Mouse (Mus musculus): Measurements from ENCODE around the gene Wwox. TPM values are rescaled to one million over a fixed set of nuclear protein-coding genes. Genes with fewer than 3 reads are reported as not detected.
A peak's percentile ranks its signal among the peaks of the same experiment; 100 is the strongest.

Gene Wwox
- polyA plus RNA-seq, 1 experiment from 2014 or later = 9.0 TPM

DNA sequence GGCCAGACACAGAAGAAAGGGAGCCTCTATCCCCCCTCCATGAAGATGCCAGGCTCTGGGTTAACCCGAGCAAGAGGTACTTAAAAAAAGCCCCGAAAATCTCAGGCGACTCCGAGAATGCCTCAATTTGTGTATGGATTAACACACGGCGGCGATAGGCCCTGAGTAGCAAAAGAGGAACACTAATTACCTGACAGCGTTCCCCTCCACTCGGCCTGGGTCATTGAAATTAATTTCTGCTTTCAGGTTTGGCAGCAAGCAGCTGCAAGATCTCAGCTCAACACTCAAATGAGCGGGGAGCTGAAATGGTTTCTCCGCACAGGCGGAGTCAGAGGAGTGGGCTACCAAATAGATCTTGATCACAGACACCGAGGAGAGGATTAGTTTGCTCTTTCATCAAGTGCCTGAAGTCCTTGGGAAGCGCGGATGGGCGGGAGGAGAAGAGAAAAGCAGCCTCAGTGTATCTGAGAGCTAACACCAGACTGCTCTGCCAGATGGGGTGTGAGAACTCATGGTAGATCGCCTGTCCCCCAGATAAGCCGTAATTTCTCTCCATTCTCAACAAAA is 445.7 kb downstream of the Wwox start:
- H3K27ac ChIP-seq (replicated peaks) = no peak overlapping the region
- no peaks in the 10 kb centered on the region for H3K9me3 ChIP-seq
- H3K27me3 ChIP-seq (replicated peaks) = no peaks in the 10 kb centered on the region
- 0 out of 2 replicates have a peak overlapping the region, but pooled peaks have one; percentile 44 for H3K9ac ChIP-seq
- no peaks in the 10 kb centered on the region for H3K36me3 ChIP-seq
- H3K4me3 ChIP-seq = no peak overlapping the region
- WGBS = 37% methylated on average over 18 of the region's 18 CpGs
- ATAC-seq (ENCODE audit: extremely low read depth, insufficient number of reproducible peaks, low FRiP score, low TSS enrichment) = no peak
- H3K4me2 ChIP-seq = peak overlapping the region; percentile 27
- peaks cover 46% of the 10 kb centered on the region for H3K4me1 ChIP-seq

DNA sequence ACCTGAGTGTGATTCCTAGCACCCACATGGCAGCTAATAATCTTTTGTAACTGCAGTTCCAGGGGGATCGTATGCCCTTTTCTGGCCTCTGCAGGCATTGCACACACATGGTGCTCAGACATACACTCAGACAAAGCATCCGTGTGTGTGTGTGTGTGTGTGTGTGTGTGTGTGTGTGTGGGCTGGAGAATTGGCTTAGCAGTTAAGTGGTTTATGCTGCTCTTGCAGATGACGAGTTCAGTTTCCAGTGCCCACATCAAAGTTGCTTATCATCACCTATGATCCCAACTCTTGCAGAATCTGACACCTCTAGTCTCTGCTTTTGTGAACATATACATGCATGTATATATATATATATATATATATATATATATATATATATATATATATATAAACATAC is 448.9 kb downstream of the Wwox start:
- H3K36me3 ChIP-seq = no peaks in the 10 kb centered on the region
- 85% methylated on average over 3 of the region's 3 CpGs for WGBS
- H3K4me2 ChIP-seq = no peak overlapping the region
- H3K4me3 ChIP-seq = no peak overlapping the region
- no peak overlapping the region for H3K27ac ChIP-seq (replicated peaks)
- H3K27me3 ChIP-seq (replicated peaks) = no peaks in the 10 kb centered on the region
- no peak overlapping the region for H3K9ac ChIP-seq
- H3K4me1 ChIP-seq = peaks cover 25% of the 10 kb centered on the region
- H3K9me3 ChIP-seq = no peaks in the 10 kb centered on the region
- ATAC-seq (ENCODE audit: extremely low read depth, insufficient number of reproducible peaks, low FRiP score, low TSS enrichment) = no peak

DNA sequence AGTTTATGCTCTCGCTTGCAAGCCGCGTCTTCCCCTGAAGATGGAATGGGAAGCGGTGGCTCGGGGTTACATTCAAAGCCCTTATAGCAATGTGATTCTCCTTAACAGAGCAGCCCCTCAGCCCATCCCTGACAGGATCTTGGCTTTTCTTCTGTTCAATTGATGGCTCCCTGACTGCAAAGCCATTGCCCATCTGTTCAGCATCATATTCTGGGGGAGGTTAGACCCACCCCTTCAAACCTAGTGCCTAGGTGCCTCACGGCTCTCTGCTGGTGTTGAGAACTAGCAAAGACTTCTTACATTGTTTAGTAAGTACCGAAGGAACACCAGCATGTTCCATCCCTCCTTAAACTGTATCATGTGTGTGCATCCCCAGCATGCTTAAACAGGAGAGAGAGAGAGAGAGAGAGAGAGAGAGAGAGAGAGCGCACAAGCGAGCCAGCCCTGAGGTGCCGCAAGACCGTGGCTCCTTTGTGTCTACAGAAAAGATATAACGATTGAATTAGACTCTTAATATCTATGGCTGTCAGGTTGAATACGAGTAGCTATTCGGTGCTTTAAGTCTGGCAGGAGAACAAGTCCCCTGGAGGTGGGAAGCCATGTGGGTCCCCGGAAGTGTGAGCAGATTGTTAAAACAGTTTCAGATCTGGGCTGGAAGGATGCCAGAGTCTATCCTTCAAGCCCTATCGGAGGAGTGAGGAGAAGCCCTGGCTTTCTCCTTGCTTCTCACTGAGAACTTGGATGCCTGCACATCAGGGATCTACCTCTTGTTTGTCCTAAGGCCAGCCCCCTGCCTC is 450.3 kb downstream of the Wwox start:
- no peak for ATAC-seq (ENCODE audit: extremely low read depth, insufficient number of reproducible peaks, low FRiP score, low TSS enrichment)
- Histone ChIP-seq H3K36me3 (no peaks in the 10 kb centered on the region), H3K4me2 (no peak overlapping the region), H3K4me3 (no peak overlapping the region), H3K27me3 (replicated peaks) (no peaks in the 10 kb centered on the region), H3K9me3 (no peaks in the 10 kb centered on the region), H3K4me1 (peaks cover 19% of the 10 kb centered on the region), H3K27ac (replicated peaks) (no peak overlapping the region), H3K9ac (no peak overlapping the region)
- 67% methylated on average over 16 of the region's 16 CpGs for whole genome bisulfite sequencing

DNA sequence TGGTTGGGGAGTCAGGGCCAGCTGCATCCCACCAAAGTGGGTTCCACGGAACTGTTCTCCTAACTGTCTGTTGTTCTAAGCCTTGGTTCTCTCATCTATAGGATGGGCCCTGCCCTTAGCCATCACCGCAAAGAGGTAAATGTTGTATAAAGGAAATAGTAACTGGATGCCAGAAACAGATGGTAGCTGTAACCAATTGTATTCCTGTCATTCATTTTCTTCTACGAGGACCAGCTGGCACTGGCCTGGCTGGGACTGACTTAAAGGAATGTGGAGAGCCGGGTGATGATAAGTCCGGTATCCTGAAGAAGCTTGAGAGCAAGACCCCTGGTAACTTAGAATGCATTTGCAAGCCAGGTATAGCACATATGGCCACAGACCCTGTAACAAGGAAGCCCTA is 451.0 kb downstream of the Wwox start:
- Histone ChIP-seq H3K27me3 (replicated peaks) (no peaks in the 10 kb centered on the region), H3K36me3 (no peaks in the 10 kb centered on the region), H3K4me1 (peaks cover 12% of the 10 kb centered on the region), H3K27ac (replicated peaks) (no peak overlapping the region), H3K4me2 (no peak overlapping the region), H3K9me3 (no peaks in the 10 kb centered on the region), H3K9ac (no peak overlapping the region), H3K4me3 (no peak overlapping the region)
- 41% methylated on average over 5 of the region's 5 CpGs for WGBS
- ATAC-seq (ENCODE audit: extremely low read depth, insufficient number of reproducible peaks, low FRiP score, low TSS enrichment) = no peak

DNA sequence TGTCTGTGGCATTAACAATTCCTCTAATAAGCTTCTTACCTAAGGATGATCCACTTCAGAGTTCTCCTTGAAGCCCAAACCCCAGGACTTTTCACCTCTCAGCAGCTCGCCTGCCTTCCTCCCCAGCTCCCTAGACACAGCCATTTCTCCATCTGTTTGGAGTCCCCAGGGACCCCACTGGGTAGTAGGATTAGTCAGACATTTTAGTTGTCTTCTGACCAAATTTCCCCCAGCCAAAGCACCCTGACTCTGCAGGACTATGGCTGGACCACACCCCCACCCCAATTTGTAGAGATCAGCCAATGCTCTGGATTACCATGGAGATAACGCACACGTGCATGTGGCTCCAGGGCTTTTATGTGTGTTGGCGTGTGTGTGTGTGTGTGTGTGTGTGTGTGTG is 451.8 kb downstream of the Wwox start:
- H3K36me3 ChIP-seq = no peaks in the 10 kb centered on the region
- 80% methylated on average over 4 of the region's 4 CpGs for WGBS
- H3K9me3 ChIP-seq = no peaks in the 10 kb centered on the region
- H3K27me3 ChIP-seq (replicated peaks) = no peaks in the 10 kb centered on the region
- no peak overlapping the region for H3K4me3 ChIP-seq
- H3K4me1 ChIP-seq = peaks cover 10% of the 10 kb centered on the region
- no peak for ATAC-seq (ENCODE audit: extremely low read depth, insufficient number of reproducible peaks, low FRiP score, low TSS enrichment)
- H3K4me2 ChIP-seq = no peak overlapping the region
- no peak overlapping the region for H3K9ac ChIP-seq
- no peak overlapping the region for H3K27ac ChIP-seq (replicated peaks)

DNA sequence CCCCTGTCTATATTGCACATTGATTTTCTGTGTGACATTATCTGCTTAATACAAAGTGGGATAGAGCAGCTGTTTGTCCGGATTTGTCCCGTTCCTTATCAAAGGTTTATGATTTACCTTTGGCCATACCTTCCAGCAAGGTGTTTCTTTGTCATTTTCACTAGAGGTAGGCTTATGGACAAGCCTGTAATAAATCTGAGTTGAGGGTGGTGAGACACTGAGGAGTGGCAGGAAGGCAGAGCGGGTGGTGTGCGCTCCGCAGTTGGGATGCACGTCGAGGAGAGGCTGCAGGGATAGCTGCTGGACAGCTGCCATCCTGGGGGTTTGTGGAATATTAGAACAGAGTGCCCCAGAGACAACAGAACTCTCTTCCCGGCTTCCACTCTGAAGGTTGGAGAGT is 458.0 kb downstream of the Wwox start:
- H3K4me2 ChIP-seq = no peak overlapping the region
- WGBS = 73% methylated on average over 8 of the region's 8 CpGs

DNA sequence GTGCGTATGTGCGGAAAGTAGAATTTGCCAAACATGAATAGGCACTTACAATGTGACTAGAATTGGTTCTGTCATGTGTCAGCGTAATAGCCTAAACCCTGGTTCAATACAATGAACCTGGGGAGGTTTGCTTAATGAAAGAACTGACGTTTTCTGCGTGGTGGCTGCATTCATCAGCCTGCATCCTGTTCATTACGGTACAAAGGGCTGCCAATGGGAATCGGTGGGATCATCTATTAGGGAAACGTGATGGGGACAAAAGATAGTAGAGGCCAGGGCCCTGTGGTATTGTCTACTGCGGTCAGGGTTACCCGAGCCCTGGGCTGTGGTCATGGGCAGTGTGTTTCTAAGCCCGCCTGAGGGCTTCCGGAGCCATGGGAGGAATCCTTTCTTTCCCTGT is 459.7 kb downstream of the Wwox start:
- Histone ChIP-seq H3K4me1 (no peaks in the 10 kb centered on the region), H3K27me3 (replicated peaks) (no peaks in the 10 kb centered on the region), H3K4me3 (no peak overlapping the region), H3K9me3 (no peaks in the 10 kb centered on the region), H3K4me2 (no peak overlapping the region), H3K27ac (replicated peaks) (no peak overlapping the region), H3K9ac (no peak overlapping the region), H3K36me3 (no peaks in the 10 kb centered on the region)
- 87% methylated on average over 12 of the region's 12 CpGs for WGBS
- no peak for ATAC-seq (ENCODE audit: extremely low read depth, insufficient number of reproducible peaks, low FRiP score, low TSS enrichment)

More for the DNA sequence above, 458.0 kb downstream of the Wwox start:
- ATAC-seq (ENCODE audit: extremely low read depth, insufficient number of reproducible peaks, low FRiP score, low TSS enrichment) = no peak
- H3K9me3 ChIP-seq = no peaks in the 10 kb centered on the region
- H3K27me3 ChIP-seq (replicated peaks) = no peaks in the 10 kb centered on the region
- no peaks in the 10 kb centered on the region for H3K36me3 ChIP-seq
- no peaks in the 10 kb centered on the region for H3K4me1 ChIP-seq
- H3K9ac ChIP-seq = no peak overlapping the region
- H3K27ac ChIP-seq (replicated peaks) = no peak overlapping the region
- no peak overlapping the region for H3K4me3 ChIP-seq

DNA sequence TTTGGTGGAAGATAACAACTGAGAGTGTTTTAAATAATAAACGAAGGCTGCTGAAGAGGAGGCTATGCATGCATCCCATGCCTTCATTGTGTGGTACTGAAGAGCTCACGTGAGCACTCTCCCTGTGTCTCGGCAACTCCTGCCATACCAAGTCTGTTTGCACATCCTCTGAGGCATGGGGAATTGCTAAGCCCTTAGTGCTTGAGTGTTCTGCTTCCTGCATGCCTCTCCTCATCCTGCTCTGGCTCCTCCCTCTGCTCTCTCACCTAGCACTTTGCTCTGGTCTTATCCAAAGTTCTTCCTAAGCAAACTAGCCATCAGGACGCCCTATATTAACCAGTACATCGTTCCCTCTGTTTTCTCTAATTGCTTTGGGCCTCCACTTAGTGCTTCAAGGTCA is 463.1 kb downstream of the Wwox start:
- no peaks in the 10 kb centered on the region for H3K9me3 ChIP-seq
- H3K27ac ChIP-seq (replicated peaks) = no peak overlapping the region
- no peak overlapping the region for H3K4me3 ChIP-seq
- no peaks in the 10 kb centered on the region for H3K36me3 ChIP-seq
- no peaks in the 10 kb centered on the region for H3K27me3 ChIP-seq (replicated peaks)
- no peak for ATAC-seq (ENCODE audit: extremely low read depth, insufficient number of reproducible peaks, low FRiP score, low TSS enrichment)
- H3K9ac ChIP-seq = no peak overlapping the region
- no peaks in the 10 kb centered on the region for H3K4me1 ChIP-seq
- 77% methylated on average over 5 of the region's 5 CpGs for WGBS
- no peak overlapping the region for H3K4me2 ChIP-seq

DNA sequence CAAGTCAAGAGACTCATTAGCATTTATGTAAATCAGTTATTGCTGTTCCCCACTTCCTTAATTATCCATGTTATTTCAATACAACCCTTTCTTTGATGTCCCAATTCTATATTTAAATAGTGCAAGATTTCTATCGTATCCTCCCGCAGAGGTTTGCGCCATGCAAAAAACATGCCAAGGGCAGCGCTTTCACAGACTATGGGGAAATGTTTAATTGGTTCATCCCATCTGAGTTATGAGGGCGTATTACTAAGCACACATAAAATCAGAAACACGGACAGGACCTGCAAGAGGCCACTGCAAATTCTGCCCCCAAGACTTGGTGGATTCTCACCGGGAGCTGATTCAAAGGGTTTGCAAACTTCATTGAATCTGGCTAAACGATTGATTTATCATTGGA is 468.6 kb downstream of the Wwox start:
- Histone ChIP-seq H3K4me1 (no peaks in the 10 kb centered on the region), H3K27ac (replicated peaks) (no peak overlapping the region), H3K27me3 (replicated peaks) (no peaks in the 10 kb centered on the region), H3K4me3 (no peak overlapping the region), H3K9me3 (no peaks in the 10 kb centered on the region), H3K36me3 (no peaks in the 10 kb centered on the region), H3K9ac (no peak overlapping the region), H3K4me2 (no peak overlapping the region)
- 91% methylated on average over 8 of the region's 8 CpGs for WGBS
- ATAC-seq (ENCODE audit: extremely low read depth, insufficient number of reproducible peaks, low FRiP score, low TSS enrichment) = no peak

DNA sequence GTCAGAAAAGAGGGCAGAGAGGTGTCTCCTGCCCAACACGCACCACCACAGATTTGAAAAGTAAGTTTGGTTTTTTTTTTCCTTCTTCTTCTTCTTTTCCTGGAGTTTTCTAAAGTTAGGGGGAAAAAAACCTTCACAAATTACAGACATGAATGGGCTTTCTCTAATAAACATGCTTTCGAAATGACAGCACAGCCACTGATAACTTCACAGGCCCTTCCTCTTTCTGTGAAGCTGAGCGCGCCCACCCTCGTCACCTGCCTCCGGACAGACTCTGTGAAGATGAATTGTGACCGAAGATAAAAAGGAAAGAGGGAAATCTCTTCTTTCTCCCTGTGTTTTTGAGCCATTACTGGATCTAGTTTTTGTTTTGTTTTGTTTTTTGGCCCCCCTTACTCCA is 469.1 kb downstream of the Wwox start:
- Histone ChIP-seq H3K27me3 (replicated peaks) (no peaks in the 10 kb centered on the region), H3K4me2 (no peak overlapping the region), H3K4me3 (no peak overlapping the region), H3K9ac (no peak overlapping the region), H3K27ac (replicated peaks) (no peak overlapping the region), H3K9me3 (no peaks in the 10 kb centered on the region), H3K36me3 (no peaks in the 10 kb centered on the region), H3K4me1 (no peaks in the 10 kb centered on the region)
- ATAC-seq (ENCODE audit: extremely low read depth, insufficient number of reproducible peaks, low FRiP score, low TSS enrichment) = no peak
- 69% methylated on average over 7 of the region's 7 CpGs for WGBS

DNA sequence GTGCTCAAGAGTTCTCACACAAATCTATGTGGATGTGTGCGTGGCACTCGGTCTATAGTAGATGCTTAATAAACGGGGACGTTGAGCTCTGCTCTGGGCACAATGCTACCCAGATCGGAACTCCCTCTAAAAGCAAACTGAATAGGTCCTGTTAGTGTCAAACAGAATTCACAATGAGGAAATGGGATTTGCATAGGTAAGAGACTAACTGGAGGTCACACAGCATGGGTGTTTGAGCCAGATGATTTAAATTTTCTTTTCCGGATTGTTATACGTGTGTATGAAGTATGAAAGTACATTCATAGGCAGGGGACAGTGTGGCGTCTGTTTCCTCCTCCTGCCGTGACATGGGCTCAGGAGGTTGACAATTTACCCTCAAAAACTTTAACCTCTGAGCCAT is 469.7 kb downstream of the Wwox start:
- Histone ChIP-seq H3K4me2 (no peak overlapping the region), H3K4me3 (no peak overlapping the region), H3K4me1 (no peaks in the 10 kb centered on the region), H3K36me3 (no peaks in the 10 kb centered on the region), H3K9ac (no peak overlapping the region), H3K27ac (replicated peaks) (no peak overlapping the region), H3K27me3 (replicated peaks) (no peaks in the 10 kb centered on the region), H3K9me3 (no peaks in the 10 kb centered on the region)
- ATAC-seq (ENCODE audit: extremely low read depth, insufficient number of reproducible peaks, low FRiP score, low TSS enrichment) = no peak
- 74% methylated on average over 9 of the region's 9 CpGs for WGBS

DNA sequence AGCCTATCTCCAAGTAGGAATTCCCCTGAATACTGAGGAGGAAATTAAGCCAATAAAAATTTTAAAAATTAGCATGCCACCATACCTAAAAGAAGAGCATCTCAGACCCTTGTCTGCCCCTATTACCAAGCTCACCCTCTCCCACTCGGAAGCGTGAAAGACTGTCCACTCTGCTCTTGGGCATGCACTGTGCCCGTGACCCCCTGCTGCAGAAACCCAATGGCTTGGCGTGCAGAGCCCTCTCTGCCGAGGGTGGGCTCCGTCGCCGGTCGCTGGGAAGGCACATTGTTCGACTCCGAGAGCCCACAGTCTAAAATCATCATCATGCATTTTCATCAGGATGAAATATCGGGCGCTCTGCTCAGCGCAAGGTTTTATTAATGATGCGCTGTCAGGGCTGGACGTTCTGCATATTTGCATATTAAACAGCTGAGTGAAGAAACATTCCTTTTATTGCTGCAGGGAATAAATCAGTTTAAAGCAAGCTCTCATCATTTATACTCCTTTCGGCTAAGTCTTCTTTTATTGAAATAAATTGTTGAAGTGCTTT is 471.7 kb downstream of the Wwox start:
- Histone ChIP-seq H3K27ac (replicated peaks) (no peak overlapping the region), H3K4me2 (no peak overlapping the region), H3K9ac (no peak overlapping the region), H3K9me3 (no peaks in the 10 kb centered on the region), H3K36me3 (no peaks in the 10 kb centered on the region), H3K27me3 (replicated peaks) (no peaks in the 10 kb centered on the region), H3K4me3 (no peak overlapping the region), H3K4me1 (no peaks in the 10 kb centered on the region)
- 83% methylated on average over 17 of the region's 17 CpGs for WGBS
- no peak for ATAC-seq (ENCODE audit: extremely low read depth, insufficient number of reproducible peaks, low FRiP score, low TSS enrichment)

Data from heart, embryonic 13.5 days (tissue).